Mouse (Mus musculus): ENCODE measurements around the gene Dennd2d.

DNA sequence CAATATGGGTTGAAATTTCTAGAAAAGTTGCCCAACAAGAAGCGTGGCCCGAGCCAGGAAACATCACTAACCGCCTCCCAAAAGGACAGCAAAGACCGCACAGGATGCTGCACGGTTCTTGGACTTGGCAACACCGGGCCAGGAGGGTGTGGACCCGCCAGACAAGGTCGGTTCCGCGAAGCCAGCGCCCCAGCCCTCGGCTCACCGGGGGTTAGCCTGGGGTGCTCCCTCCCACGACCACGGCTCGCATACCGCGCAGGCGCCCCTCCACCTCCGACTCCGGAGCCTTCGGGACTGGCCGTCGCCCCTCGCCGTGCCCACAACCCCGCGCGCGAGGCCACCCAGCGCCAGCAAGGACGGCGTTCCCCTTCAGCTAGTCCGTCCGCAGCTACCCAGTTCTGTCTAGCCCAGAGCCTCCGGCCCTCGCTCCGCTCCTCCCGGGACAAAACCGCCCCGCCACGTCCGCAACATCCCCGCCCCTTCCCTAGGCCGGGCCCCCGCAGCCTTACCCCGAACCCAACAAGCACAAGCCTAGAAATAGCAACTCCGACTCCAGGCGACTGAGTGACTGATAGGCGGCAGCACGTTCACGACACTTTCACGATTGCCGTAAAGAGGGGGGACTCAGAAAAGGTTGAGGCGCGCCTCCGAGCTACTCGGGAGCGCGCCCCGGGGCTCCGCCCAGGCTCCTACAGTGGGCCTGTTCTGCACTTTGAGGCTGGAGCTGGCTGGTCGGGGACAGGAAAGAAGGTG lies 65.1 kb downstream of the Dennd2d start, which contains the start of the genes Dram2 and Cept1:
- peak; percentile 69 for TF ChIP-seq TCF12 (IDR thresholded peaks at IDR 0.05; ENCODE audit: low read depth, low read length)
- TF ChIP-seq EP300 (IDR thresholded peaks at IDR 0.05; ENCODE audit: low read depth in 1 of 2, low read length in 2 of 2): no peak
- TF ChIP-seq GATA1 (IDR thresholded peaks at IDR 0.05; ENCODE audit: low read depth, low read length): no peak
